Mouse (Mus musculus) thymus, adult 2 months (tissue): ENCODE measurements around the gene Arntl2.

Experiments used
- CTCF ChIP-seq: fragments of 200-500 bp; IDR thresholded peaks from 2 replicates; pipeline ENCODE4 v1.5.1; 2012; ENCODE audit warnings: mild to moderate bottlenecking, control low read depth, low read length, moderate library complexity, borderline replicate concordance; ENCODE audit not compliant: control insufficient read depth, poor library complexity, insufficient read depth; ENCODE audit errors: extremely low read depth
- POLR2A ChIP-seq: fragments of 200-500 bp; IDR thresholded peaks from 2 replicates; pipeline ENCODE4 v1.6.1; 2012; ENCODE audit warnings: mild to moderate bottlenecking, low read length, control low read depth, moderate library complexity; ENCODE audit not compliant: control insufficient read depth, poor library complexity, insufficient read depth; ENCODE audit errors: extremely low read depth

DNA sequence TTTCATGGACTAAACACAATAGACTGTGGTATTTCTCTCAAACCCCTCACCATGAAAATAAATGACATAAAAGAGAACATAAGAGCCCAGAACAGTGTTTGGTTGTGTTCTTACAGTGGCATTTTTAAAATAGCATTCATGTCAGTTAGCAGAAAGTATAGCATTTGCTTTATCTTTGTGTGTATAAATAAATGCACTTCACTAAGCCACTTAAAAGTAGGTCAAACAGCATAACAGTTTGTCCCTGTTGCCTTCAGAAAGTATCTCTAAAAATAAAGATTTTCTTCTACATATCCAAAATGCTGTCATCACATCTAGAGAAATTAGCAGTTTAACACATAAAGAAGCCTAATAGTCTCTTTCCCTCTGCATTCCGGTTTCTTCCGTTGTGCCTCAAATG, 61.5 kb downstream of the Arntl2 start:
- TF ChIP-seq CTCF: no peak
- no peak for TF ChIP-seq POLR2A
